Comparison of ENCODE assay signal across 12 mouse cellular contexts in genomic region chr3:52766841-52767240, GRCm38 (mm10).
DNase-seq lines count a peak whose midpoint lies in the region; ATAC-seq lines count a peak whose summit lies in the region.
"Had no signal": no experiment of that assay in that cellular context is flagged by ENCODE, and none has a peak within 500 bp of the region (broad histone marks: within the 10 kb centered on the region; RNA-seq: fewer than 3 reads in every experiment).

No protein-coding gene starts in this region.

- peak overlapping the region; percentile 22; the same call in 1 of the 2 replicates for H3K27ac ChIP-seq in forebrain, embryonic 13.5 days
- H3K27ac ChIP-seq: kidney, embryonic 15.5 days had no signal

- ATAC-seq in frontal cortex, adult (ENCODE audit: low TSS enrichment) = peak; percentile 52; the same call in 1 of the 2 replicates
- ATAC-seq in forebrain, embryonic 13.5 days = peak; percentile 89

- no peak overlapping the region for H3K9ac ChIP-seq in forebrain, embryonic 13.5 days
- H3K9ac ChIP-seq: kidney, embryonic 15.5 days had no signal

- H3K4me2 ChIP-seq in forebrain, embryonic 13.5 days = no peak overlapping the region
- H3K4me2 ChIP-seq: kidney, embryonic 15.5 days had no signal

- H3K9me3 ChIP-seq in forebrain, embryonic 13.5 days (replicated peaks) = no peaks in the 10 kb centered on the region
- H3K9me3 ChIP-seq: kidney, embryonic 15.5 days had no signal

- peaks cover 15% of the 10 kb centered on the region; the same call in 1 of the 2 replicates for H3K4me1 ChIP-seq in forebrain, embryonic 13.5 days

- H3K27me3 ChIP-seq in forebrain, embryonic 13.5 days = no peaks in the 10 kb centered on the region
- H3K27me3 ChIP-seq: kidney, embryonic 15.5 days had no signal

- no peak overlapping the region for H3K4me3 ChIP-seq in forebrain, embryonic 13.5 days
- H3K4me3 ChIP-seq: erythroblast, embryonic 14.5 days; kidney, embryonic 15.5 days; myocyte had no signal

- 26% methylated on average over 5 of the region's 5 CpGs for WGBS in forebrain, embryonic 13.5 days

- no peak for DNase-seq in frontal cortex, postnatal 25 days (ENCODE audit: low spot score in 2 of 2)
- peak; percentile 39 for DNase-seq in layer of hippocampus, adult 11-12 months (ENCODE audit: low spot score)
- DNase-seq in layer of hippocampus, adult 9-10 months (ENCODE audit: low spot score) = no peak
- DNase-seq in layer of hippocampus, postnatal 14 days (ENCODE audit: low spot score in 2 of 2) = peak; percentile 48 to 62
- DNase-seq in kidney, adult 8-10 months = no peak
- no peak for DNase-seq in thymus, postnatal 36 days
- DNase-seq: cerebellum, postnatal 25 days had no signal

- no peaks in the 10 kb centered on the region for H3K36me3 ChIP-seq in forebrain, embryonic 13.5 days (ENCODE audit: poor library complexity, severe bottlenecking)
- H3K36me3 ChIP-seq: kidney, embryonic 15.5 days had no signal

Comparison
In these comparisons a context has a peak if more than half of its experiments do, and no peak if none do; other contexts are left out.
1. DNase-seq: peak in layer of hippocampus, adult 11-12 months (single experiment) and layer of hippocampus, postnatal 14 days (2 of 2); none in frontal cortex, postnatal 25 days (0 of 2), layer of hippocampus, adult 9-10 months (single experiment), kidney, adult 8-10 months (0 of 2) and thymus, postnatal 36 days (0 of 2).